Mouse (Mus musculus) kidney, adult 2 months (tissue): ENCODE results near the gene Cntrl.

Source experiments
- CTCF ChIP-seq: fragments of 200-500 bp; conservative IDR thresholded peaks from 2 replicates; pipeline ENCODE4 v1.5.1; 2011; ENCODE audit warnings: low read depth, mild to moderate bottlenecking, control low read depth, low read length, moderate library complexity, mixed read lengths; ENCODE audit not compliant: insufficient read depth, insufficient read length
- POLR2A ChIP-seq: fragments of 200-500 bp; IDR thresholded peaks from one replicate; pipeline ENCODE4 v1.6.1; 2011; ENCODE audit warnings: low read depth, low read length, control low read depth

DNA sequence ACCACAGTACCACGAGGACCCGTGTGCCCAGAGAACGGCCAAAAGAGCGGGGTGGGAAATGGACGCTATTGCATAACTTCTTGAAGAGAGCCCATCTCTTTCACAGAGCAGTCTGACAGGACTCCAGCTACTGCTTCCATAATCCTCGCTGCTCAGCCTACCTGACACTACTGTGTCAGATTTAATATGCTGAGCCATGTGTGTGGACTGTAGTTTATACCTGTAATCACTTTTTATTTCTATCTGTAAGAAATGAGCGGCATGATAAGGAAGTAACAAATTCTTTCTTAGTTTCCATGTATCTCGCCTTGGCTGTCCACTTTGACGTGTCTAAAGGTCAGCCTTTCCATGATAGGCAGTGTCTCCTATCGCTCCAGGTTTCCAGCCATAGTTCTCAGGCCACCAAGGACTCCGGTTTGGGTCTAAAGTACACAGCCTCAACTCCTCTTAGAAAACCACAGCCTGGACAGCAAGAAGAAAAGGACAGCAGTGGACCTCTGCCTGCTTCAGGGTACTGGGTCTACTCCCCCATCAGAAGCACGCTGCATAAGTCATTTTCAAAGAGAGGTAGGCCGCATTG lies 42.1 kb downstream of the Cntrl start:
- TF ChIP-seq CTCF (no peak), POLR2A (no peak)
